Mouse (Mus musculus) hindbrain, embryonic 12.5 days (tissue): Measurements from ENCODE around the gene Olfr1. TPM values are rescaled to one million over a fixed set of nuclear protein-coding genes. Genes with fewer than 3 reads are reported as not detected.

Experiments used
- ATAC-seq: fragments of 200-750 bp; cut with Nextera tagmentation; 2 replicates; pipeline ENCODE4 v1.8.0; 2017; ENCODE audit warnings: moderate TSS enrichment; ENCODE audit not compliant: low FRiP score
- H3K27ac ChIP-seq: fragments of 300-500 bp; sonication (generic); 2 replicates; pipeline ENCODE4 v1.5.1; 2016; ENCODE audit warnings: mild to moderate bottlenecking
- H3K27me3 ChIP-seq: fragments of 300-500 bp; sonication (generic); 2 replicates; pipeline ENCODE4 v1.6.1; 2016; ENCODE audit warnings: mild to moderate bottlenecking
- H3K36me3 ChIP-seq: fragments of 300-500 bp; sonication (generic); 2 replicates; pipeline ENCODE4 v1.6.1; 2016; ENCODE audit warnings: mild to moderate bottlenecking
- H3K4me1 ChIP-seq: fragments of 300-500 bp; sonication (generic); 2 replicates; pipeline ENCODE4 v1.6.1; 2016
- H3K4me2 ChIP-seq: fragments of 300-500 bp; sonication (generic); replicated peaks from 2 replicates; pipeline ENCODE4 v1.6.1; 2016; ENCODE audit warnings: mild to moderate bottlenecking
- H3K4me3 ChIP-seq: fragments of 300-500 bp; sonication (generic); 2 replicates; pipeline ENCODE4 v1.5.1; 2016; ENCODE audit warnings: mild to moderate bottlenecking
- H3K9ac ChIP-seq: fragments of 300-500 bp; sonication (generic); 2 replicates; pipeline ENCODE4 v1.6.1; 2016; ENCODE audit warnings: mild to moderate bottlenecking, moderate library complexity
- H3K9me3 ChIP-seq: fragments of 300-500 bp; sonication (generic); replicated peaks from 2 replicates; pipeline ENCODE4 v1.6.1; 2016; ENCODE audit warnings: mild to moderate bottlenecking
- WGBS: fragments of 180-500 bp; shearing (Covaris S2); methylation state at CpG from one replicate; pipeline ENCODE4 v1.1.7; 2016; 5-methylcytosine and 5-hydroxymethylcytosine counted together
- polyA plus RNA-seq: library from polyadenylated mRNA; unstranded; fragments of >200 nt; fragmentation: Nextera tagmentation; extraction: Ambion mirVana; gene quantifications from 2 replicates; pipeline ENCODE4 v1.2.1, GENCODE M21; 2016

Gene Olfr1
- polyA plus RNA-seq: not detected in 2 replicates

DNA sequence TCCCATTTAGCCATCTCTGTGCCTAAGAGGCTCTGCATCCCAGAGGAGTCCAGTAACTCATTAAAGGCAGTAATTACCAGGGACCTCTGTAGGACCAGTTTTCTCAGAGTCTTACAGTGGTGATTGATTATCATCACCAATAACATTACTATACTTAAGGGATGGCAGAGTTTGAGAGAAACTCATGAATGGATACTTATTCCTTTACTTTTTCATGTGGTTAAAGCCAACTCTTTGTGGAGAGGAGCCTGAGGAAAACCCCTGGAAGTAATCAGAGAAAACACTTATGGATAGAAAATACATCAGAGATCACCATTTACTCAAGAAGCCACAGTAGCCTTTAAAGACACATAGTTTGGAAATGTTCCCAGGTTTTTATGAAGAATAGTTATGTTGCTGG lies at the start of gene Olfr1:
TSS of gene Olfr1 (minus strand) at position 101 of the 400 bp plus-strand sequence.
- H3K9me3 ChIP-seq: no peaks in the 10 kb centered on the region
- H3K9ac ChIP-seq: no peak within 1 kb of the TSS
- no peak within 1 kb of the TSS for H3K4me2 ChIP-seq
- H3K4me1 ChIP-seq: no peaks in the 10 kb centered on the region
- H3K27ac ChIP-seq: no peak within 1 kb of the TSS
- H3K27me3 ChIP-seq: no peaks in the 10 kb centered on the region
- no peaks in the 10 kb centered on the region for H3K36me3 ChIP-seq
- ATAC-seq: no peak
- no peak within 1 kb of the TSS for H3K4me3 ChIP-seq

DNA sequence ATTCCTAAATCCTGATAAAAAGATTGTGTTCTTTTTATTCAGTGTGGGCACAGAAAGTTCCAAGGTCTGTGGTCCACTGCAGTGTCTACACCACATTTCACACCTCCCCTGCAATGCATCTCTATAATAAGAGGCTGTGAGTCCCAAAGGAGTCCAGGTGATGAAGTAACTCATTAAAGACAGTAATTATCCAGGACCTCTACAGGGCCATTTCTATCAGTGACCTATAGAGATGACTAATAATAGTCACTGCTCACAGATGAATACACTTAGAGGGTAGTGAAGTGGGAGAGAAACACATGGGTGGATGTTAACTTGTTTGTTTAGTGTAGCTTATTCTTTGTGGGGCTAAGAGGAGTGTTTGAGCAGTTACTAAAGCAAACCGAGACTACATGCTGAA lies 29.0 kb upstream of the Olfr1 start, which contains the start of gene Olfr378:
TSS of gene Olfr378 (minus strand) at position 101 of the 400 bp plus-strand sequence.
- Histone ChIP-seq H3K9me3 (peaks cover 11% of the 10 kb centered on the region), H3K27ac (no peak within 1 kb of the TSS), H3K4me1 (no peaks in the 10 kb centered on the region), H3K36me3 (no peaks in the 10 kb centered on the region), H3K4me3 (no peak within 1 kb of the TSS), H3K9ac (no peak within 1 kb of the TSS), H3K4me2 (no peak within 1 kb of the TSS), H3K27me3 (no peaks in the 10 kb centered on the region)
- 100% methylated on average over 1 of the region's 1 CpGs for WGBS
- ATAC-seq: no peak

DNA sequence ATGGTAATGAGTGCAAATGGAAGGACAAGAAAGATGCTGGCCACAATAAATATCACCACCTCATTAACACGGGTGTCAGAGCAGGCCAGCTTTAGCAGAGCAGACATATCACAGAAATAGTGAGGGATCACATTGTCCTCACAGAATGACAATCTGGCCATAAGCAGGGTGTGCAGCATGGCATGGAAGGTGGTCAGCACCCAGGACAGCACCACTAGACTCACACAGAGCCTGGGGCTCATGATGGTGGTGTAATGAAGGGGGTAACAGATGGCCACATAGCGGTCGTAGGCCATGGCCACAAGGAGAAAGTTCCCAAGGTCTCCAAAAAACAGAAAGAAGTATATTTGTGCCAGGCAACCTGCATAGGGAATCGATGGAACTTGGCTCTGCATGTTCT lies 4.0 kb downstream of the Olfr1 start:
- Histone ChIP-seq H3K4me1 (no peaks in the 10 kb centered on the region), H3K36me3 (no peaks in the 10 kb centered on the region), H3K4me3 (no peak overlapping the region), H3K9ac (no peak overlapping the region), H3K4me2 (no peak overlapping the region), H3K27me3 (no peaks in the 10 kb centered on the region), H3K9me3 (peaks cover 4% of the 10 kb centered on the region), H3K27ac (no peak overlapping the region)
- WGBS: 75% methylated on average over 4 of the region's 4 CpGs
- ATAC-seq: no peak

DNA sequence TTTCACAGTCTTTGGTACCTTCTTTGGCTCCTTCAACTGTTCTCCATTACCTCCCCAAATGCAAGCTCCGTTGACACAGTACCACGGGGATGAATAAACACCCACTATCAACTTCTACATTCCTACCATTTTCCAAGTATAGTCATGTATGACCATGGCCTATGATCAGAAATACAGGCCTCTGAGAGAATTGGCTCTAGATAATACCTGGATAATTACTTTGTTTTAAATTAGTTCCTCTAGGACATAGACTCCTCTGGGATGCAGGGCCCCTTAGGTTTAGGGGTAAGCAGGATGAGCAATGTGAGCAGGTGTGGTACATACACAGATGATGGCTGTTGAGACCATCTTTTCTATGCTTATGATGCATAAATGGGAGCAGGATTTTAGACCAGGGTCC lies 28.5 kb downstream of the Olfr1 start, which contains the start of gene Olfr376:
TSS of gene Olfr376 (plus strand) at position 301 of the 400 bp plus-strand sequence.
- 0 out of 2 replicates have a peak, but pooled peaks cover 3% of the 10 kb centered on the region for H3K9me3 ChIP-seq
- H3K9ac ChIP-seq: no peak within 1 kb of the TSS
- H3K4me1 ChIP-seq: no peaks in the 10 kb centered on the region
- no peaks in the 10 kb centered on the region for H3K36me3 ChIP-seq
- no peak within 1 kb of the TSS for H3K4me2 ChIP-seq
- H3K27ac ChIP-seq: no peak within 1 kb of the TSS
- 93% methylated on average over 2 of the region's 2 CpGs for WGBS
- no peak within 1 kb of the TSS for H3K4me3 ChIP-seq
- no peaks in the 10 kb centered on the region for H3K27me3 ChIP-seq
- no peak for ATAC-seq

DNA sequence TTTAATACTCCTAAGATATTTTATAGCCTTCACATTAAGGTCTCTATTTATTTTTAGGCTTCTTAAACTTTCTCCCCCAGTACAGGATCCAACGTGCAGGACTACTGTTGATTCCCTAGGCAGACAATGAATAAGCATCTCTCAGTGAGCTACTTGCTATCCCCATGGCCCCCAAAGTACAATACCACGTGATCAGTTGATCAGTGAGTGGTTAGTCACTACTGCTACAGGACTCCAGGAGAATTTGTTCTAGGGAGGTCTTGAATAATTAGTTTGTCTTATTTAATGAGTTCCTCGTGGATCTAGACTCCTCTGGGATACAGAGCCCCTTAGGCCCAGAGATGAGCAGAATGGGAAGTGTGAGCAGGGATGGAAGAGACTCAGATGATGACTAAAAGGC lies 48.9 kb downstream of the Olfr1 start, which contains the start of gene Olfr20:
TSS of gene Olfr20 (plus strand) at position 301 of the 400 bp plus-strand sequence.
- H3K4me3 ChIP-seq: no peak within 1 kb of the TSS
- no peak within 1 kb of the TSS for H3K27ac ChIP-seq
- no peaks in the 10 kb centered on the region for H3K9me3 ChIP-seq
- H3K36me3 ChIP-seq: no peaks in the 10 kb centered on the region
- no peak for ATAC-seq
- H3K4me1 ChIP-seq: no peaks in the 10 kb centered on the region
- no peaks in the 10 kb centered on the region for H3K27me3 ChIP-seq
- H3K9ac ChIP-seq: no peak within 1 kb of the TSS
- 50% methylated on average over 3 of the region's 3 CpGs for WGBS
- H3K4me2 ChIP-seq: no peak within 1 kb of the TSS

Other genes with a start within 250 kb of the Olfr1 start
- gene P2rx5, start 239.2 kb downstream of the Olfr1 start, polyA plus RNA-seq: 0.31 and 0.43 TPM in 2 replicates
- 110 and 111 TPM in 2 replicates for gene Emc6, start 222.6 kb downstream of the Olfr1 start, polyA plus RNA-seq
- 204 and 205 TPM in 2 replicates for gene Tax1bp3, start 222.5 kb downstream of the Olfr1 start, polyA plus RNA-seq
- 25.5 and 25.6 TPM in 2 replicates for gene Ctns, start 200.6 kb downstream of the Olfr1 start, polyA plus RNA-seq
- 2.4 TPM in 2 replicates for gene Shpk, start 200.2 kb downstream of the Olfr1 start, polyA plus RNA-seq
- gene Trpv1, start 165.3 kb downstream of the Olfr1 start, polyA plus RNA-seq: 0.14 TPM in 1 of 2 replicates, not detected in the other
- 0.04 TPM in 1 of 2 replicates, not detected in the other for gene Trpv3, start 132.2 kb downstream of the Olfr1 start, polyA plus RNA-seq
- 0.27 and 0.70 TPM in 2 replicates for gene Aspa, start 70.0 kb downstream of the Olfr1 start, polyA plus RNA-seq
- not detected in 2 replicates for gene Gm49340, start 69.9 kb downstream of the Olfr1 start, polyA plus RNA-seq
- 0.18 TPM in 1 of 2 replicates, not detected in the other for gene Spata22, start 69.9 kb downstream of the Olfr1 start, polyA plus RNA-seq
- not detected in 2 replicates for gene Olfr20, start 48.8 kb downstream of the Olfr1 start, polyA plus RNA-seq
- not detected in 2 replicates for gene Olfr376, start 28.4 kb downstream of the Olfr1 start, polyA plus RNA-seq
- gene Olfr378, start 28.9 kb upstream of the Olfr1 start, polyA plus RNA-seq: not detected in 2 replicates
- not detected in 2 replicates for gene Olfr380, start 57.9 kb upstream of the Olfr1 start, polyA plus RNA-seq
- not detected in 2 replicates for gene Olfr381, start 92.0 kb upstream of the Olfr1 start, polyA plus RNA-seq
- not detected in 2 replicates for gene Olfr382, start 117.6 kb upstream of the Olfr1 start, polyA plus RNA-seq
- gene Olfr385, start 193.4 kb upstream of the Olfr1 start, polyA plus RNA-seq: not detected in 2 replicates
- gene Olfr384, start 199.0 kb upstream of the Olfr1 start, polyA plus RNA-seq: not detected in 2 replicates